Mouse (Mus musculus) MEL (cell line): ENCODE data around the gene Aldh1a3. TPM values are rescaled to one million over a fixed set of nuclear protein-coding genes. Genes with fewer than 3 reads are reported as not detected.

Source experiments
- DNase-seq: peaks from one replicate; pipeline ENCODE4 v3.0.0; 2011; ENCODE audit warnings: low read depth, low spot score
- H3K27ac ChIP-seq: 2 replicates; pipeline ENCODE4 v1.5.1; 2012; ENCODE audit warnings: low read depth, mild to moderate bottlenecking, control low read depth, low read length, moderate library complexity; ENCODE audit not compliant: control insufficient read depth
- H3K27me3 ChIP-seq, 2 experiments: fragments of 150-350 bp in 1 of 2; sonication (generic) in 1 of 2; 2 replicates each; pipeline ENCODE4 v1.6.1; 2012; ENCODE audit warnings: low read length in 2 of 2, mild to moderate bottlenecking in 2 of 2, improper control_type of control experiment in 1 of 2, moderate library complexity in 1 of 2; ENCODE audit not compliant: insufficient read depth in 2 of 2, control insufficient read depth in 1 of 2
- H3K36me3 ChIP-seq, 2 experiments: 2 replicates each; pipeline ENCODE4 v1.6.1; 2012 to 2014; ENCODE audit warnings: low read length in 2 of 2, improper control_type of control experiment in 1 of 2, inconsistent platforms in 1 of 2, mild to moderate bottlenecking in 1 of 2; ENCODE audit not compliant: insufficient read depth in 2 of 2, control insufficient read depth in 1 of 2
- H3K4me1 ChIP-seq, 2 experiments: fragments of 150-350 bp in 1 of 2; sonication (generic) in 1 of 2; 2 replicates each; pipeline ENCODE4 v1.6.1; 2012; ENCODE audit warnings: low read length in 2 of 2, improper control_type of control experiment in 1 of 2, mild to moderate bottlenecking in 1 of 2; ENCODE audit not compliant: insufficient read depth in 2 of 2, control insufficient read depth in 1 of 2
- H3K4me3 ChIP-seq, 2 experiments: fragments of 150-350 bp in 1 of 2; sonication (generic) in 1 of 2; 2 replicates each; pipeline ENCODE4 v1.5.1; 2012; ENCODE audit warnings: low read depth in 2 of 2, low read length in 2 of 2, mild to moderate bottlenecking in 2 of 2, moderate library complexity in 2 of 2, control low read depth in 1 of 2, improper control_type of control experiment in 1 of 2; ENCODE audit not compliant: control insufficient read depth in 1 of 2, insufficient read depth in 1 of 2
- H3K79me2 ChIP-seq: 2 replicates; pipeline ENCODE4 v1.6.1; 2012; ENCODE audit warnings: mild to moderate bottlenecking, low read length, moderate library complexity; ENCODE audit not compliant: control insufficient read depth, poor library complexity, insufficient read depth
- H3K9ac ChIP-seq: 2 replicates; pipeline ENCODE4 v1.6.1; 2012; ENCODE audit warnings: low read depth, mild to moderate bottlenecking, control low read depth, low read length, moderate library complexity; ENCODE audit not compliant: control insufficient read depth, poor library complexity, severe bottlenecking
- H3K9me3 ChIP-seq: fragments of 150-350 bp; sonication (generic); replicated peaks from 2 replicates; pipeline ENCODE4 v1.6.1; 2012; ENCODE audit warnings: mild to moderate bottlenecking, low read length, improper control_type of control experiment, moderate library complexity; ENCODE audit not compliant: insufficient read depth
- BHLHE40 ChIP-seq: IDR thresholded peaks from 2 replicates; pipeline ENCODE4 v1.6.1; 2012; ENCODE audit warnings: low read depth, mild to moderate bottlenecking, inconsistent platforms, low read length, improper control_type of control experiment, borderline replicate concordance
- CTCF ChIP-seq, 3 experiments: IDR thresholded peaks in 2 of 3; conservative IDR thresholded peaks in 1 of 3; 2 replicates each; pipeline ENCODE4 v1.5.1; 2011 to 2012; ENCODE audit warnings: low read length in 3 of 3, low read depth in 2 of 3, mild to moderate bottlenecking in 2 of 3, improper control_type of control experiment in 1 of 3, inconsistent platforms in 1 of 3, mixed read lengths in 1 of 3, moderate library complexity in 1 of 3; ENCODE audit not compliant: control insufficient read depth in 1 of 3, insufficient read depth in 1 of 3, poor library complexity in 1 of 3, severe bottlenecking in 1 of 3
- ELF1 ChIP-seq: IDR thresholded peaks from 2 replicates; pipeline ENCODE4 v1.6.1; 2014; ENCODE audit warnings: low read depth, mild to moderate bottlenecking, inconsistent platforms, low read length, improper control_type of control experiment, moderate library complexity
- GABPA ChIP-seq: IDR thresholded peaks from 2 replicates; pipeline ENCODE4 v1.6.1; 2012; ENCODE audit warnings: low read depth, mild to moderate bottlenecking, inconsistent platforms, low read length, improper control_type of control experiment, moderate library complexity
- KAT2A ChIP-seq: conservative IDR thresholded peaks from 2 replicates; pipeline ENCODE4 v1.6.1; 2012; ENCODE audit warnings: low read depth, low read length, improper control_type of control experiment, inconsistent platforms
- MAFK ChIP-seq: IDR thresholded peaks from 2 replicates; pipeline ENCODE4 v1.6.1; 2011; ENCODE audit warnings: low read depth, mild to moderate bottlenecking, low read length, improper control_type of control experiment, borderline replicate concordance
- MAX ChIP-seq: IDR thresholded peaks from 2 replicates; pipeline ENCODE4 v1.6.1; 2011; ENCODE audit warnings: low read length, improper control_type of control experiment
- MXI1 ChIP-seq: IDR thresholded peaks from 2 replicates; pipeline ENCODE4 v1.6.1; 2011; ENCODE audit warnings: mild to moderate bottlenecking, low read depth, low read length, improper control_type of control experiment
- MYB ChIP-seq: IDR thresholded peaks from 2 replicates; pipeline ENCODE4 v1.6.1; 2011; ENCODE audit warnings: mild to moderate bottlenecking, low read depth, low read length, improper control_type of control experiment
- NELFE ChIP-seq: IDR thresholded peaks from 2 replicates; pipeline ENCODE4 v1.6.1; 2011; ENCODE audit warnings: low read depth, low read length, improper control_type of control experiment
- POLR2A ChIP-seq, 2 experiments: IDR thresholded peaks; 2 replicates each; pipeline ENCODE4 v1.6.1; 2011 to 2012; ENCODE audit warnings: low read length in 2 of 2, mild to moderate bottlenecking in 2 of 2, control low read depth in 1 of 2, improper control_type of control experiment in 1 of 2, low read depth in 1 of 2, moderate library complexity in 1 of 2; ENCODE audit not compliant: control insufficient read depth in 1 of 2, insufficient read depth in 1 of 2, poor library complexity in 1 of 2
- POLR2AphosphoS5 ChIP-seq: IDR thresholded peaks from 2 replicates; pipeline ENCODE4 v1.6.1; 2012; ENCODE audit warnings: low read depth, borderline replicate concordance, mild to moderate bottlenecking, inconsistent platforms, low read length, moderate library complexity, mixed read lengths
- RAD21 ChIP-seq: IDR thresholded peaks from 2 replicates; pipeline ENCODE4 v1.6.1; 2011; ENCODE audit warnings: mild to moderate bottlenecking, low read depth, low read length, improper control_type of control experiment
- RCOR1 ChIP-seq: IDR thresholded peaks from 2 replicates; pipeline ENCODE4 v1.6.1; 2012; ENCODE audit warnings: low read depth, mild to moderate bottlenecking, inconsistent platforms, low read length, improper control_type of control experiment
- SIN3A ChIP-seq: IDR thresholded peaks from 2 replicates; pipeline ENCODE4 v1.6.1; 2012; ENCODE audit warnings: low read length, improper control_type of control experiment, inconsistent platforms
- SMC3 ChIP-seq: IDR thresholded peaks from 2 replicates; pipeline ENCODE4 v1.6.1; 2011; ENCODE audit warnings: low read depth, low read length, improper control_type of control experiment
- TCF12 ChIP-seq: IDR thresholded peaks from 2 replicates; pipeline ENCODE4 v1.6.1; 2014; ENCODE audit warnings: low read depth, mild to moderate bottlenecking, inconsistent platforms, low read length, improper control_type of control experiment, moderate library complexity
- USF2 ChIP-seq, 2 experiments: IDR thresholded peaks; 2 replicates each; pipeline ENCODE4 v1.6.1; 2011 to 2012; ENCODE audit warnings: improper control_type of control experiment in 2 of 2, low read length in 2 of 2, borderline replicate concordance in 1 of 2, inconsistent platforms in 1 of 2, low read depth in 1 of 2, mild to moderate bottlenecking in 1 of 2; ENCODE audit not compliant: insufficient read depth in 1 of 2
- ZNF384 ChIP-seq: IDR thresholded peaks from 2 replicates; pipeline ENCODE4 v1.6.1; 2012; ENCODE audit warnings: low read depth, mild to moderate bottlenecking, inconsistent platforms, low read length, improper control_type of control experiment
- polyA plus RNA-seq, 2 experiments: library from polyadenylated mRNA; stranded (reverse) in 1 of 2; unstranded in 1 of 2; fragments of >175 nt in 1 of 2; fragments of >200 nt in 1 of 2; gene quantifications; 2 replicates each; pipeline versions ENCODE4 v1.2.1 to v1.2.4; 2012; ENCODE audit warnings: low replicate concordance in 2 of 2, low read depth in 1 of 2; ENCODE audit not compliant: insufficient read length in 2 of 2, insufficient read depth in 1 of 2, missing spikeins in 1 of 2
- total RNA-seq: library from RNA; depleted of rRNA; stranded (reverse); fragments of 300-350 nt; gene quantifications from 2 replicates; pipeline ENCODE4 v1.2.3, GENCODE M21; 2012; rRNA removed

Aldh1a3 gene
- total RNA-seq, result 13.4 and 31.8 TPM in 2 replicates
- polyA plus RNA-seq, result 10 to 100 TPM in 1 of 2 experiments, not detected in 1; 43.4 TPM

- H3K79me2 ChIP-seq, result no peaks in the 10 kb centered on the region
- H3K4me1 ChIP-seq, result no peaks in the 10 kb centered on the region
- DNase-seq, result no peak
- H3K4me3 ChIP-seq, result no peak within 1 kb of the TSS
- no peak within 1 kb of the TSS for H3K9ac ChIP-seq
- H3K9me3 ChIP-seq, result no peaks in the 10 kb centered on the region
- no peaks in the 10 kb centered on the region for H3K27me3 ChIP-seq
- H3K36me3 ChIP-seq, result no peaks in the 10 kb centered on the region
- no peak for TF ChIP-seq KAT2A
- H3K27ac ChIP-seq, result no peak within 1 kb of the TSS
Observed at GRCm38 (mm10) chr7:66427437-66428161, at the start of gene Aldh1a3. TSS of gene Aldh1a3 (minus strand) at chr7:66427517.

- Histone ChIP-seq H3K4me3 (no peak overlapping the region), H3K36me3 (no peaks in the 10 kb centered on the region), H3K9ac (no peak overlapping the region), H3K27ac (no peak overlapping the region), H3K4me1 (no peaks in the 10 kb centered on the region), H3K9me3 (no peaks in the 10 kb centered on the region), H3K27me3 (no peaks in the 10 kb centered on the region; a peak in 1 of 4 replicates), H3K79me2 (no peaks in the 10 kb centered on the region)
- no peak for TF ChIP-seq GABPA
- TF ChIP-seq RAD21, result no peak
- no peak for TF ChIP-seq SMC3
- no peak for TF ChIP-seq MYB
- no peak for TF ChIP-seq ELF1
- TF ChIP-seq POLR2A (IDR thresholded peaks at IDR 0.05; ENCODE audit: control insufficient read depth in 1 of 2, insufficient read depth in 1 of 2, low read depth in 1 of 2, low read length in 2 of 2, poor library complexity in 1 of 2), result no peak
- TF ChIP-seq MAX, result no peak
- no peak for TF ChIP-seq ZNF384
- TF ChIP-seq RCOR1, result no peak
- TF ChIP-seq SIN3A, result no peak
- TF ChIP-seq CTCF (IDR thresholded peaks at IDR 0.05 in 2 of 3, conservative IDR thresholded peaks at IDR 0.05 in 1 of 3; ENCODE audit: control insufficient read depth in 1 of 3, insufficient read depth in 1 of 3, low read depth in 2 of 3, low read length in 3 of 3, poor library complexity in 1 of 3, severe bottlenecking in 1 of 3), result no peak
- TF ChIP-seq MXI1, result no peak
- no peak for TF ChIP-seq TCF12
- no peak for TF ChIP-seq NELFE
- no peak for TF ChIP-seq MAFK
- no peak for TF ChIP-seq USF2 (IDR thresholded peaks at IDR 0.05; ENCODE audit: borderline replicate concordance in 1 of 2, insufficient read depth in 1 of 2, low read depth in 1 of 2, low read length in 2 of 2)
- no peak for TF ChIP-seq BHLHE40
- no peak for TF ChIP-seq POLR2AphosphoS5
- DNase-seq, result no peak
Observed at GRCm38 (mm10) chr7:66476289-66476688, 49.0 kb upstream of the Aldh1a3 start.
